Mouse (Mus musculus) stomach, postnatal 0 days (tissue): ENCODE measurements around the gene Gm29609. TPM values are rescaled to one million over a fixed set of nuclear protein-coding genes. Genes with fewer than 3 reads are reported as not detected.

ENCODE experiments used
- ATAC-seq: fragments of 200-750 bp; cut with Nextera tagmentation; 2 replicates; pipeline ENCODE4 v1.8.0; 2017; ENCODE audit not compliant: low FRiP score, low TSS enrichment
- DNase-seq: peaks from one replicate; pipeline ENCODE4 v3.0.0-alpha.2; 2016; ENCODE audit warnings: low spot score
- H3K27ac ChIP-seq: fragments of 300-500 bp; sonication (generic); replicated peaks from 2 replicates; pipeline ENCODE4 v1.5.1; 2014; ENCODE audit warnings: mild to moderate bottlenecking, control low read depth
- H3K27me3 ChIP-seq: fragments of 300-500 bp; sonication (generic); 2 replicates; pipeline ENCODE4 v1.6.1; 2014; ENCODE audit warnings: low read length; ENCODE audit not compliant: control insufficient read depth, insufficient read depth
- H3K36me3 ChIP-seq: fragments of 300-500 bp; sonication (generic); 2 replicates; pipeline ENCODE4 v1.6.1; 2014; ENCODE audit warnings: low read length, mixed read lengths; ENCODE audit not compliant: control insufficient read depth, insufficient read depth
- H3K4me1 ChIP-seq: fragments of 300-500 bp; sonication (generic); replicated peaks from 2 replicates; pipeline ENCODE4 v1.6.1; 2014; ENCODE audit warnings: antibody characterized with exemption; ENCODE audit not compliant: control insufficient read depth, insufficient read depth
- H3K4me2 ChIP-seq: fragments of 300-500 bp; sonication (generic); replicated peaks from 2 replicates; pipeline ENCODE4 v1.6.1; 2014; ENCODE audit warnings: low read depth, mild to moderate bottlenecking, control low read depth, moderate library complexity
- H3K4me3 ChIP-seq: fragments of 300-500 bp; sonication (generic); 2 replicates; pipeline ENCODE4 v1.5.1; 2014; ENCODE audit warnings: low read depth, low read length, control low read depth
- H3K9ac ChIP-seq: fragments of 300-500 bp; sonication (generic); 2 replicates; pipeline ENCODE4 v1.6.1; 2014; ENCODE audit warnings: mild to moderate bottlenecking, low read length, control low read depth, mixed read lengths
- H3K9me3 ChIP-seq: fragments of 300-500 bp; sonication (generic); 2 replicates; pipeline ENCODE4 v1.6.1; 2016; ENCODE audit warnings: low read length; ENCODE audit not compliant: control insufficient read depth
- CTCF ChIP-seq: IDR thresholded peaks from 2 replicates; pipeline ENCODE4 v1.5.1; 2016; ENCODE audit warnings: antibody characterized with exemption, low read depth, mild to moderate bottlenecking, moderate library complexity
- EP300 ChIP-seq: optimal IDR thresholded peaks from 2 replicates; pipeline ENCODE3; 2016; ENCODE audit warnings: antibody characterized with exemption
- WGBS: fragments of 180-500 bp; shearing (Covaris S2); extraction: QIAGEN DNeasy Blood & Tissue Kit; methylation state at CpG from one replicate; pipeline ENCODE4 v1.1.7; 2014; 5-methylcytosine and 5-hydroxymethylcytosine counted together
- polyA plus RNA-seq: library from polyadenylated mRNA; unstranded; fragments of >200 nt; fragmentation: Nextera tagmentation; extraction: Ambion mirVana; gene quantifications from 2 replicates; pipeline ENCODE4 v1.2.1, GENCODE M21; 2015

Gene Gm29609
- polyA plus RNA-seq, 1 experiment from 2014 or later = 0.57 TPM

GRCm38 (mm10) chr5:31203866-31204265 is 24.2 kb upstream of the Gm29609 start:
- no peak overlapping the region for H3K4me2 ChIP-seq
- no peak for TF ChIP-seq EP300
- TF ChIP-seq CTCF = no peak
- peaks cover 21% of the 10 kb centered on the region for H3K36me3 ChIP-seq
- no peaks in the 10 kb centered on the region for H3K27me3 ChIP-seq
- no peak overlapping the region for H3K4me3 ChIP-seq
- WGBS = 90% methylated on average over 2 of the region's 2 CpGs
- no peaks in the 10 kb centered on the region for H3K4me1 ChIP-seq
- no peak overlapping the region for H3K27ac ChIP-seq
- H3K9me3 ChIP-seq = peaks cover 5% of the 10 kb centered on the region
- DNase-seq = no peak
- no peak for ATAC-seq
- H3K9ac ChIP-seq = no peak overlapping the region

GRCm38 (mm10) chr5:31202933-31203332 is 23.2 kb upstream of the Gm29609 start:
- peaks cover 28% of the 10 kb centered on the region for H3K36me3 ChIP-seq
- H3K27me3 ChIP-seq = no peaks in the 10 kb centered on the region
- H3K4me2 ChIP-seq = peak overlapping the region; percentile 85

GRCm38 (mm10) chr5:31201742-31202590 is 22.3 kb upstream of the Gm29609 start, which contains the start of gene Zfp513:
Gene Zfp513, minus strand, starts transcription at chr5:31202303.
- Histone ChIP-seq H3K36me3 (peaks cover 36% of the 10 kb centered on the region), H3K9me3 (peaks cover 5% of the 10 kb centered on the region)
- peak; percentile 97 for ATAC-seq

More at GRCm38 (mm10) chr5:31202933-31203332, 23.2 kb upstream of the Gm29609 start:
- DNase-seq (no peak), ATAC-seq (no peak)
- H3K9ac ChIP-seq = peak overlapping the region; percentile 72; the same call in 1 of the 2 replicates
- peak overlapping the region; percentile 76 for H3K4me3 ChIP-seq
- peaks cover 5% of the 10 kb centered on the region for H3K9me3 ChIP-seq
- H3K4me1 ChIP-seq = no peaks in the 10 kb centered on the region
- WGBS = 89% methylated on average over 7 of the region's 7 CpGs
- H3K27ac ChIP-seq = peak overlapping the region; percentile 92
- TF ChIP-seq EP300 = no peak
- TF ChIP-seq CTCF = no peak

GRCm38 (mm10) chr5:31201042-31201741 is 21.5 kb upstream of the Gm29609 start:
- H3K4me2 ChIP-seq = peak overlapping the region; percentile 85
- peaks cover 5% of the 10 kb centered on the region for H3K9me3 ChIP-seq
- no peaks in the 10 kb centered on the region for H3K4me1 ChIP-seq
- no peak for DNase-seq
- no peak for TF ChIP-seq EP300
- ATAC-seq = no peak
- WGBS = 12% methylated on average over 13 of the region's 13 CpGs
- H3K9ac ChIP-seq = peak overlapping the region; percentile 85
- H3K27me3 ChIP-seq = no peaks in the 10 kb centered on the region
- peak overlapping the region; percentile 76 for H3K4me3 ChIP-seq
- H3K27ac ChIP-seq = peak overlapping the region; percentile 86
- H3K36me3 ChIP-seq = peaks cover 39% of the 10 kb centered on the region

More at GRCm38 (mm10) chr5:31201742-31202590, 22.3 kb upstream of the Gm29609 start, which contains the start of gene Zfp513:
- peak within 1 kb of the TSS; percentile 85 for H3K4me2 ChIP-seq
- WGBS = under 1% methylated on average over 52 of the region's 53 CpGs
- peak within 1 kb of the TSS; percentile 76 for H3K4me3 ChIP-seq
- TF ChIP-seq EP300 = peak; percentile 84
- TF ChIP-seq CTCF = no peak
- peak within 1 kb of the TSS; percentile 85 for H3K9ac ChIP-seq
- peak; percentile 96 for DNase-seq
- H3K27ac ChIP-seq = peak within 1 kb of the TSS; percentile 92
- no peaks in the 10 kb centered on the region for H3K27me3 ChIP-seq
- H3K4me1 ChIP-seq = no peaks in the 10 kb centered on the region

- Histone ChIP-seq H3K27ac (no peak overlapping the region), H3K36me3 (peaks cover 43% of the 10 kb centered on the region), H3K4me2 (no peak overlapping the region), H3K9me3 (peaks cover 5% of the 10 kb centered on the region), H3K4me1 (no peaks in the 10 kb centered on the region), H3K4me3 (no peak overlapping the region), H3K27me3 (no peaks in the 10 kb centered on the region), H3K9ac (no peak overlapping the region)
- no peak for ATAC-seq
- 88% methylated on average over 27 of the region's 27 CpGs for WGBS
- peak; percentile 42 for DNase-seq
- no peak for TF ChIP-seq CTCF
- TF ChIP-seq EP300 = no peak
These were observed 20.6 kb upstream of the Gm29609 start for GRCm38 (mm10) chr5:31200327-31200768.
